Mouse (Mus musculus): ENCODE measurements around the gene Wbp1. TPM values are rescaled to one million over a fixed set of nuclear protein-coding genes. Genes with fewer than 3 reads are reported as not detected.

Wbp1 gene
- polyA plus RNA-seq, 1 experiment from 2014 or later = 32.3 TPM

DNA sequence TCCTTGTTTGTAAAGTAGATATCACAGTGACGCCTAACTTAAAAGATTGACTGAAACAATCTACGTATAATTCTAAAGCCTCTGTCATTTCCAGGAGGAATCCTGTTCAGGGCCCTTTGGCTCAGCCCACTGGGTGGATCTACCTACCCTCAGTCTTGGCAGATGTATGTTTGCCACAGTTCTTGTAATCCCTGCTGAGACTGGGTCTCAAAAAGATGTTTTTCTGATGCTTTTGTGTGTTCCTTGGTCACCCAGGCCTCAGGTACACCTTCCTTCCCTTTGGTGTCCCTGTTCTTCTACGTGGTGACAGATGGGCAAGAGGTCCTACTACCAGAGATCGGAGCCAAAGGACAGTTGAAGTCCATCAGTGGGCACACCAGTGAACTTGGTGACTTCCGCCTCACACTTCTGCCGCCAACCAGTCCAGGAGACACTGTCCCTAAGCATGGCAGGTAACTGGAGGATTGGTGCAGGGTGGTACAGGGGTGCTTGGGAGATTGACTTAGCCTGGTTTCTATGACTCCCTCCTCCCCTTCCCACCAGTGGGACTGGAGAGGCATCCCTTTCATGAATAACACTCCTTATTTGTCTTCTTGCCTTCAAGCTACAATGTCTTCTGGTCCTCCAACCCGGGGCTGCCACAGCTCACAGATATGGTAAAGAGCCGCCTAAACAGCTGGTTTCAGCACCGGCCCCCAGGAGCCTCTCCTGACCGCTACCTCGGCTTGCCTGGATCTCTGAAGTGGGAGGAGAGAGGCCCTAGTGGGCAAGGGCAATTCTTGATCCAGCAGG lies 4.8 kb downstream of the Wbp1 start:
- WGBS (ENCODE audit: insufficient replicate concordance) = 66% methylated on average over 11 of the region's 11 CpGs
- peak overlapping the region; percentile 93 for H3K27ac ChIP-seq

GRCm38 (mm10) chr6:83115682-83116372 lies 5.5 kb downstream of the Wbp1 start:
- Histone ChIP-seq H3K9ac (peak overlapping the region; percentile 96), H3K9me3 (replicated peaks) (no peaks in the 10 kb centered on the region), H3K4me2 (peak overlapping the region; percentile 97), H3K4me1 (replicated peaks) (peaks cover 84% of the 10 kb centered on the region), H3K27ac (peak overlapping the region; percentile 93), H3K4me3 (replicated peaks) (peak overlapping the region; percentile 89), H3K36me3 (peaks cover 40% of the 10 kb centered on the region), H3K27me3 (no peaks in the 10 kb centered on the region)
- 2% methylated on average over 48 of the region's 48 CpGs for WGBS (ENCODE audit: insufficient replicate concordance)
- DNase-seq (no peak), ATAC-seq (ENCODE audit: low read depth) (peak; percentile 57)

More for the DNA sequence above, 4.8 kb downstream of the Wbp1 start:
- no peak for DNase-seq
- Histone ChIP-seq H3K9ac (peak overlapping the region; percentile 96), H3K27me3 (no peaks in the 10 kb centered on the region), H3K4me2 (peak overlapping the region; percentile 97), H3K36me3 (peaks cover 32% of the 10 kb centered on the region), H3K4me3 (replicated peaks) (peak overlapping the region; percentile 89), H3K4me1 (replicated peaks) (peaks cover 78% of the 10 kb centered on the region), H3K9me3 (replicated peaks) (no peaks in the 10 kb centered on the region)
- ATAC-seq (ENCODE audit: low read depth) = no peak

DNA sequence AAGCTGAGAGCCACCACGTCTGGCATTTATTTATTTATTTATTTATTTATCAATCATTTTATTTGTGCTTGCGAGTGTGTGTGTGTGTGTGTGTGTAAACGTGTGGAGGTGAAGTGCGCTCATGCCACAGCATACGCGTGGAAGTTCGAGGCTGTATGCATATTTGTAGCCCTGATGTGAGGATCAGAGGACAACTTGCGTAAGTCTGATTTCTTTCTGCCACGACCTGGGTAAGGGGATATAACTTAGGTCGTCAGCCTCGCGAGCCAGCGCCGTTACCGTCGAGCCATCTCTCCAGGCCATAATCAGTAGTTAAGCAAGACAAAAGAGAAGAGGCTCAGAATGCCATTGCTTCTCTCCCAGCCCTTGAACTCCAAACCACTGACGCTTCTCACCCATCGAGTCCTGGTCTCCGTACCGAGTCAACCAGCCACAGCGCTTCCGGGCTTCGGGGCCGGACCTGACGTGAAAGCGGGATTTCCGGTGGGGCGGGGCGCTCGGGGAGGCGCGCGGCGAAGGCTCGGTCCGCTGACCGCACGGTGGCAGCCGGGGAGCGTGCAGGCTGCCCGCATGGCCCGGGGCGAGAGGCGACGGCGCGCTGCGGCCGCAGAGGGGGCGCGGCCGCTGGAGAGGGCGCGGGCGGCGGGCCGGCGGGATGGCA lies 6.2 kb downstream of the Wbp1 start, which contains the start of gene Mogs:
Gene Mogs (plus strand): TSS at position 486 of the 661 bp plus-strand sequence.
- peak within 1 kb of the TSS; percentile 97 for H3K4me2 ChIP-seq
- peak within 1 kb of the TSS; percentile 96 for H3K9ac ChIP-seq
- H3K9me3 ChIP-seq (replicated peaks) = no peaks in the 10 kb centered on the region
- H3K4me3 ChIP-seq (replicated peaks) = peak within 1 kb of the TSS; percentile 89
- peak; percentile 90 for ATAC-seq (ENCODE audit: low read depth)
- peak; percentile 90 for DNase-seq
- WGBS (ENCODE audit: insufficient replicate concordance) = 2% methylated on average over 58 of the region's 58 CpGs
- peak within 1 kb of the TSS; percentile 93 for H3K27ac ChIP-seq
- H3K4me1 ChIP-seq (replicated peaks) = peaks cover 84% of the 10 kb centered on the region
- peaks cover 46% of the 10 kb centered on the region for H3K36me3 ChIP-seq
- H3K27me3 ChIP-seq = no peaks in the 10 kb centered on the region

DNA sequence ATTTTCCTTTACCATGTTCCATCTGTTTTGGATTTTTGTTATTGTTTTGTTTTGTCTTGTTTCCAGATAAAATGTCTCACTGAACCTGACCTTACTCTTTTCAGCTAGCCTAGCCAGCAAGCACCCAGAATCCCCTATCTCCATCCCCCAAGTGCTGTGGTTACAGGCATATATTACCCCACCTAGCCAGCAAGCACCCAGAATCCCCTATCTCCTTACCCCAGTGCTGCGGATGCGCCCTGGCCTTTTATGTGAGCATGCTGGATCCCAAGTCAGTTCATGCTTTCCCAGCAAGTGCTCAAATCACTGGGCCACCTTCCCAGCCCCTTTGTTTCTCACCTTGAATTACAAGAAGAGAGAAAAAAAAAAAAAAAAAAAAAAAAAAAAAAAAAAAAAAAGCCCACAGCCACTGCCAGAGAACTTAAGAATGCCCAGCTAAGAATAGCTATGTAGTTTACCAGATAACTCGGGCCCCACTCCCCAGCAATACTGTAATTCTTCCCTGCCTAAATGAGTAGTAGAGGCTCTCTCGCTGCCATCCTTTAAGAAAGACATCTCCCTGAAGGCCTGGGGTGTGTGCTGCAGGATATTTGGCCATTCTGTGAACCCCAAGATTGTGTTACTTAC lies 9.7 kb downstream of the Wbp1 start:
- WGBS (ENCODE audit: insufficient replicate concordance) = 50% methylated on average over 4 of the region's 4 CpGs
- Histone ChIP-seq H3K4me3 (replicated peaks) (no peak overlapping the region), H3K27ac (peak overlapping the region; percentile 96), H3K36me3 (peaks cover 23% of the 10 kb centered on the region), H3K4me1 (replicated peaks) (peaks cover 75% of the 10 kb centered on the region), H3K9ac (no peak overlapping the region), H3K27me3 (no peaks in the 10 kb centered on the region), H3K9me3 (replicated peaks) (no peaks in the 10 kb centered on the region), H3K4me2 (peak overlapping the region; percentile 10; the same call in 1 of the 2 replicates)
- no peak for DNase-seq
- no peak for ATAC-seq (ENCODE audit: low read depth)

DNA sequence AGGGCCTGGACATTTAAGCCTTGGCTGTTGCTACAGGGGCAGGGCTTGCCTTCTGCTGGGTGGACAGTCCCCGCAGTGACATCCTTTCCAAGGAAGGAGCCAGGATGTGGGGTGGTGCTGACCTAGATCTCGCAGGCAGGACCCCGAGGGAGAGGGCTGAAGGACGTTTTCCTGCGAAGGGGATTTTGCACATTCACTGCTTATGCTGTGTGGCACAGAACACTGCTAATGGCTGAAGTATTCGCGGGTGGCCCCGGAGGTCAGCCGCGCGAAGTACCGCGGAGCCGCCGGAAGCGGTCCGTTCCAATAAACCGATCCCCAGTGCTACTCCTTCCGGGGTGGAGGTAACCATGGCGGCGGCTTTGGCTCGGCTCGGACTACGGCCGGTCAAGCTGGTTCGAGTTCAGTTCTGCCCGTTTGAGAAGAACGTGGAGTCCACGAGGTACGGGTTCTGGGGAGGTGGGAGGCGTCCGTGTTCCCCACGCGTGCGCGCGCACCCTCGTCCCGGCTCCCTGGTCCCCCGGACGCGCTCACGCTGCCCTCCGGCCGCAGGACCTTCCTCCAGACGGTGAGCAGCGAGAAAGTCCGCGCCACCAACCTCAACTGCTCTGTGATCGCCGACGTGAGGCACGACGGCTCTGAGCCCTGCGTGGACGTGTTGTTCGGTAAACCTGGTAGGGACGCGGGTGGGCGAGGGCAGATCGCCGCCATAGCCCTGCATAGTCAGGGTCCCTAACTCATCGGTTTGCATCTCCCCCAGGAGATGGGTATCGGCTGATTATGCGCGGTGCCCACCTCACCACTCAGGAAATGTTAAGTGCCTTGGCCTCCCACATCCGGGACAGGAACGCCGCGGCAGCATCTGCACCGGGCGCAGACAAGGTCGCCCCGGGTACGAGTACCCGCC lies 12.3 kb downstream of the Wbp1 start, which contains the start of gene Mrpl53:
Gene Mrpl53 (plus strand): TSS at position 279 of the 907 bp plus-strand sequence.
- Histone ChIP-seq H3K9me3 (replicated peaks) (no peaks in the 10 kb centered on the region), H3K4me2 (peak within 1 kb of the TSS; percentile 80), H3K4me1 (replicated peaks) (peaks cover 56% of the 10 kb centered on the region), H3K27ac (peak within 1 kb of the TSS; percentile 96), H3K4me3 (replicated peaks) (peak within 1 kb of the TSS; percentile 96), H3K36me3 (peaks cover 41% of the 10 kb centered on the region), H3K9ac (peak within 1 kb of the TSS; percentile 98), H3K27me3 (no peaks in the 10 kb centered on the region)
- DNase-seq = peak; percentile 69
- ATAC-seq (ENCODE audit: low read depth) = peak; percentile 82
- under 1% methylated on average over 76 of the region's 76 CpGs for WGBS (ENCODE audit: insufficient replicate concordance)

- DNase-seq = peak; percentile 77
- H3K9ac ChIP-seq = peak overlapping the region; percentile 98
- H3K9me3 ChIP-seq (replicated peaks) = no peaks in the 10 kb centered on the region
- peak overlapping the region; percentile 96 for H3K4me3 ChIP-seq (replicated peaks)
- peaks cover 44% of the 10 kb centered on the region for H3K36me3 ChIP-seq
- H3K27me3 ChIP-seq = no peaks in the 10 kb centered on the region
- peak overlapping the region; percentile 80 for H3K4me2 ChIP-seq
- ATAC-seq (ENCODE audit: low read depth) = peak; percentile 33
- H3K4me1 ChIP-seq (replicated peaks) = peaks cover 57% of the 10 kb centered on the region
- 36% methylated on average over 13 of the region's 13 CpGs for WGBS (ENCODE audit: insufficient replicate concordance)
- H3K27ac ChIP-seq = peak overlapping the region; percentile 96
Observed at GRCm38 (mm10) chr6:83107566-83108400, 13.6 kb downstream of the Wbp1 start.

GRCm38 (mm10) chr6:83104158-83104557 lies 17.2 kb downstream of the Wbp1 start:
- WGBS (ENCODE audit: insufficient replicate concordance) = 68% methylated on average over 4 of the region's 4 CpGs
- Histone ChIP-seq H3K9me3 (replicated peaks) (no peaks in the 10 kb centered on the region), H3K9ac (no peak overlapping the region), H3K4me2 (no peak overlapping the region), H3K4me3 (replicated peaks) (no peak overlapping the region), H3K36me3 (peaks cover 30% of the 10 kb centered on the region), H3K27ac (no peak overlapping the region), H3K4me1 (replicated peaks) (peaks cover 46% of the 10 kb centered on the region), H3K27me3 (no peaks in the 10 kb centered on the region)
- DNase-seq (no peak), ATAC-seq (ENCODE audit: low read depth) (no peak)

- no peak for DNase-seq
- 68% methylated on average over 11 of the region's 11 CpGs for WGBS (ENCODE audit: insufficient replicate concordance)
- peak; percentile 6; the same call in 1 of the 2 replicates for ATAC-seq (ENCODE audit: low read depth)
- Histone ChIP-seq H3K27ac (0 out of 2 replicates have a peak overlapping the region, but pooled peaks have one; percentile 13), H3K36me3 (peaks cover 30% of the 10 kb centered on the region), H3K9me3 (replicated peaks) (no peaks in the 10 kb centered on the region), H3K9ac (peak overlapping the region; percentile 90), H3K4me1 (replicated peaks) (peaks cover 41% of the 10 kb centered on the region), H3K4me3 (replicated peaks) (peak overlapping the region; percentile 81), H3K27me3 (0 out of 2 replicates have a peak, but pooled peaks cover 5% of the 10 kb centered on the region), H3K4me2 (peak overlapping the region; percentile 99)
Observed at GRCm38 (mm10) chr6:83103130-83103650, 18.2 kb downstream of the Wbp1 start.
